Mouse (Mus musculus): ENCODE data around the gene Cep152. TPM values are rescaled to one million over a fixed set of nuclear protein-coding genes. Genes with fewer than 3 reads are reported as not detected.

Gene Cep152
- polyA plus RNA-seq, 1 experiment from 2014 or later: 7.2 TPM

- H3K4me2 ChIP-seq: no peak overlapping the region
- no peak overlapping the region for H3K27ac ChIP-seq
- no peak for ATAC-seq
- H3K36me3 ChIP-seq: no peaks in the 10 kb centered on the region
- H3K27me3 ChIP-seq (replicated peaks): no peaks in the 10 kb centered on the region
- H3K9ac ChIP-seq: no peak overlapping the region
- no peaks in the 10 kb centered on the region for H3K4me1 ChIP-seq
- no peak overlapping the region for H3K4me3 ChIP-seq
- 32% methylated on average over 1 of the region's 1 CpGs for WGBS (ENCODE audit: insufficient replicate concordance)
- no peaks in the 10 kb centered on the region for H3K9me3 ChIP-seq (replicated peaks)
Measured at GRCm38 (mm10) chr2:125543646-125544045, 81.3 kb downstream of the Cep152 start.

DNA sequence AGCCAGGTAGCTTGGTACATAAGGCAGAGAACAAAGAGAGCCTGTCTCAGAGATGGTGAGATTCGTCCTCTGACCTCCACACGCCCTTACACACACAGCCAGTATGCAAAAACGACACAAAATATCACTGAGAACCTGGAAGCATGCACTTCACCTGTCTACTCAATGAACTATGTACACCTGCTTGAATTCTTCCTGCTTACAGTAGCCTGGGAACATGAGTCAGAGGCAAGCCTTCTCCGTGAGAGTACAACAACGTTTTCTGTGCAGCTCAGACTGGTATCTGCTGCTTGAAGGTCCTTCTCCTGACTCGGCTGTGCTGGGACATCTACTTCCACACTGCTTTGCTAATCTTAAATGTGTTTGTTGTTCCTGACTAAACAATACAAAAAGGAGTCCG is 83.5 kb downstream of the Cep152 start:
- Histone ChIP-seq H3K9ac (no peak overlapping the region), H3K9me3 (replicated peaks) (no peaks in the 10 kb centered on the region), H3K4me2 (no peak overlapping the region), H3K27ac (no peak overlapping the region), H3K4me3 (no peak overlapping the region), H3K36me3 (no peaks in the 10 kb centered on the region), H3K4me1 (no peaks in the 10 kb centered on the region), H3K27me3 (replicated peaks) (no peaks in the 10 kb centered on the region)
- ATAC-seq: no peak
- WGBS (ENCODE audit: insufficient replicate concordance): 61% methylated on average over 7 of the region's 7 CpGs

DNA sequence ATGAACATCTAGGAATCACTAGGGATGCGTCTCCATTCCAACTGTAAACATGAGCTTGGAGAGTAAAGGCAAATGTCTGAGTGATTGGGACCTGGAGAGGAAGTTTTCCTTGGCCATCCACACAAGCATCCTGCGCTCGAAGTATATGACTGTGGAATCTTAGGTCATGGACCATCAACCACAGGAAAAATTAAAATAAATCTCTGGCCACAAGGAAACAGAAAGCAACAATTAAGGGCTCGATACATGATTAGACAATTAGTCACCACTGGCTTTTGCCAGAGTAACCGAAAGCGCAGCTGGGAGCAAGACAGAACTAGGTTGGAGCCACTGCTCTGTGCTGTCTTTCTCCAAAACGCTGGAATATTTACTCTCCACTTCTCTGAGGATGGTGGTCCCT is 84.3 kb downstream of the Cep152 start:
- Histone ChIP-seq H3K4me3 (no peak overlapping the region), H3K27me3 (replicated peaks) (no peaks in the 10 kb centered on the region), H3K36me3 (no peaks in the 10 kb centered on the region), H3K27ac (no peak overlapping the region), H3K4me2 (no peak overlapping the region), H3K9ac (no peak overlapping the region), H3K4me1 (no peaks in the 10 kb centered on the region), H3K9me3 (replicated peaks) (no peaks in the 10 kb centered on the region)
- ATAC-seq: no peak
- 68% methylated on average over 7 of the region's 7 CpGs for WGBS (ENCODE audit: insufficient replicate concordance)

DNA sequence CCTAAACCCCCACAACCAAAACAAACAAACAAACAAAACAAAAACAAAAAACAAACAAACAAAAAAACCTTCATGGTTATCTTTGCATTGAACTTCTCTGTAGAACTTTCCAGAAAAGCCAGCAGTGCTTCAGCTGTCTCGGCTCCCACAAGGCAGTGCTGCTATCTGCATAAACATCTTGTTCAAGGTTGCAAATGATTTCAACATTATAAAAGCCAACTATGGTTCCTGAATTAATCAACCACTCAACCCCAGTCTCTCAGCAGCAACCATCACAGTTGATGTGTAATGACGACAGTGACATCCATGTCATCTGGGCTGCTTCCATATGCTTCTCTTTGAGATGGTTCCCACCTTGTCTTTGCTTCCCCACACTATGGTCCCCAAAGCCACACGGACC is 85.3 kb downstream of the Cep152 start:
- WGBS (ENCODE audit: insufficient replicate concordance): 70% methylated on average over 3 of the region's 3 CpGs
- no peaks in the 10 kb centered on the region for H3K27me3 ChIP-seq (replicated peaks)
- H3K4me2 ChIP-seq: no peak overlapping the region
- no peaks in the 10 kb centered on the region for H3K9me3 ChIP-seq (replicated peaks)
- no peaks in the 10 kb centered on the region for H3K4me1 ChIP-seq
- H3K27ac ChIP-seq: no peak overlapping the region
- H3K36me3 ChIP-seq: no peaks in the 10 kb centered on the region
- H3K9ac ChIP-seq: no peak overlapping the region
- no peak overlapping the region for H3K4me3 ChIP-seq
- ATAC-seq: no peak

DNA sequence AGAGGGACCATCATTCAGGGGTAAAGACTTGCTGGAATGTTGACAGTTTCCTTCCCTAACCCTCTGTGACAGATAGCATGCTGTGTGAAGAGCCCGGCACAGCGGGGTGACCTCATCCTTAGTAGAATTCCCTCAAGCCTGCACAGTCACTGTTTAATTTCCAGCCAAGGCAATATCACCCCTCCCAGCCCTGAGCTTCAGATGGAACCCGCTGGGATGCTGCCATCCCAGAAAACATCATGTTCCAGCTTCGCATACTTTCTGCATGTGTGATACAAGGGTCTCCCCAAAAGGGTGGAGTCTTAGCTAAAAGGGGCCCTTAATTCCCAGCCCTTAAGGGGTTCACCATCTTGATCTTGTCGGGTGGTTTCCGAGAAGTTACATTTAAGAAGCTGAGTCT is 94.2 kb downstream of the Cep152 start:
- 40% methylated on average over 6 of the region's 6 CpGs for WGBS (ENCODE audit: insufficient replicate concordance)
- no peaks in the 10 kb centered on the region for H3K9me3 ChIP-seq (replicated peaks)
- no peak overlapping the region for H3K4me2 ChIP-seq
- no peaks in the 10 kb centered on the region for H3K4me1 ChIP-seq
- H3K9ac ChIP-seq: no peak overlapping the region
- H3K27ac ChIP-seq: no peak overlapping the region
- H3K27me3 ChIP-seq (replicated peaks): no peaks in the 10 kb centered on the region
- no peak for ATAC-seq
- H3K4me3 ChIP-seq: no peak overlapping the region
- H3K36me3 ChIP-seq: no peaks in the 10 kb centered on the region

- Histone ChIP-seq H3K4me1 (no peaks in the 10 kb centered on the region), H3K9me3 (replicated peaks) (no peaks in the 10 kb centered on the region), H3K27me3 (replicated peaks) (no peaks in the 10 kb centered on the region), H3K36me3 (no peaks in the 10 kb centered on the region), H3K27ac (no peak overlapping the region), H3K4me3 (no peak overlapping the region), H3K4me2 (no peak overlapping the region), H3K9ac (no peak overlapping the region)
- ATAC-seq: no peak
- WGBS (ENCODE audit: insufficient replicate concordance): 56% methylated on average over 5 of the region's 5 CpGs
Measured at GRCm38 (mm10) chr2:125526566-125526965, 98.3 kb downstream of the Cep152 start.

DNA sequence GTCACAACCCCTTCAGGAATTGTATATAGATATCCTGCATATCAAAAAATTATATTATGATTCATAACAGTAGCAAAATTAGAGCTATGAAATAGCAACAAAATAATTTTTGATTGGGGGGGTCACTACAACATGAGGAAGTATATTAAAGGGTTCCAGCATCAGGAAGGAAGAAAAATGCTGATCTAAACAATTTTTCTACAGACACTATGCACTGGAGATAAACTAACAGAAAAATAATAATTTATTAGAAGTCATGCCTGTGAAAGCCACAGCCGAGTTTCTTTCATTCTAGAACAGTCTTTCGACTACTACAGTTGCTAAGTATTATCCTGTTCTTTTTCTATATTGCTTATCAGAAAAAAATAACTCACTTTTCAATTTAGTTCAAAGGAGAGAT is 99.4 kb downstream of the Cep152 start:
- H3K9me3 ChIP-seq (replicated peaks): no peaks in the 10 kb centered on the region
- no peaks in the 10 kb centered on the region for H3K4me1 ChIP-seq
- no peak for ATAC-seq
- H3K4me2 ChIP-seq: no peak overlapping the region
- H3K27me3 ChIP-seq (replicated peaks): no peaks in the 10 kb centered on the region
- no peak overlapping the region for H3K4me3 ChIP-seq
- H3K9ac ChIP-seq: no peak overlapping the region
- H3K27ac ChIP-seq: no peak overlapping the region
- 64% methylated on average over 2 of the region's 2 CpGs for WGBS (ENCODE audit: insufficient replicate concordance)
- H3K36me3 ChIP-seq: no peaks in the 10 kb centered on the region

DNA sequence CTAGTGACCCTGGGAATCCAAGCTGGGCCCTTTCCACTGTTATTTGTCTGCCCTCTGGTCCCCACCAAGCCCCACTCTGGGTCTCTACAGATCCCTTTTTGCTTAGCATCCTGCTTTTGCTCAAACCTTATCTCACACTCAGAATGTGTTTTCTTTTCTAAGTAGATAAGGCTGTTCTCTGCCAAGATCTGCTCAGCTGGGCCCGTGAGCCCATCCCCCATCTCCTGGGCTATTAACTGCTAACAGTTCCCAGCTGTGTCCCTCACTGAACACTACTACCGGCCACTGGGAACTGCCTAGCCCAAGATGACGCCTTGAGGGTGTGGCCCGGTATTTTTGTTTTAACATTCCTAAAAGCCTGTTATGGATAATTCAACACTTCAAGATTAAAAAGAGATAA is 108.3 kb downstream of the Cep152 start:
- no peaks in the 10 kb centered on the region; the same call in 1 of the 2 replicates for H3K27me3 ChIP-seq (replicated peaks)
- H3K9me3 ChIP-seq (replicated peaks): 0 out of 2 replicates have a peak, but pooled peaks cover 3% of the 10 kb centered on the region
- 2% methylated on average over 4 of the region's 4 CpGs for WGBS (ENCODE audit: insufficient replicate concordance)
- H3K36me3 ChIP-seq: no peaks in the 10 kb centered on the region
- H3K4me2 ChIP-seq: peak overlapping the region; percentile 20; the same call in 1 of the 2 replicates
- H3K27ac ChIP-seq: no peak overlapping the region
- H3K4me3 ChIP-seq: no peak overlapping the region
- H3K9ac ChIP-seq: no peak overlapping the region
- peaks cover 16% of the 10 kb centered on the region for H3K4me1 ChIP-seq
- peak; percentile 81 for ATAC-seq

GRCm38 (mm10) chr2:125515291-125516057 is 109.4 kb downstream of the Cep152 start:
- H3K27me3 ChIP-seq (replicated peaks): peaks cover 6% of the 10 kb centered on the region; the same call in 1 of the 2 replicates
- H3K4me1 ChIP-seq: peaks cover 16% of the 10 kb centered on the region
- no peak overlapping the region for H3K4me3 ChIP-seq
- 0 out of 2 replicates have a peak, but pooled peaks cover 3% of the 10 kb centered on the region for H3K9me3 ChIP-seq (replicated peaks)
- H3K36me3 ChIP-seq: no peaks in the 10 kb centered on the region
- H3K9ac ChIP-seq: no peak overlapping the region
- H3K4me2 ChIP-seq: no peak overlapping the region
- H3K27ac ChIP-seq: no peak overlapping the region
- peak; percentile 72 for ATAC-seq
- WGBS (ENCODE audit: insufficient replicate concordance): 29% methylated on average over 12 of the region's 12 CpGs

DNA sequence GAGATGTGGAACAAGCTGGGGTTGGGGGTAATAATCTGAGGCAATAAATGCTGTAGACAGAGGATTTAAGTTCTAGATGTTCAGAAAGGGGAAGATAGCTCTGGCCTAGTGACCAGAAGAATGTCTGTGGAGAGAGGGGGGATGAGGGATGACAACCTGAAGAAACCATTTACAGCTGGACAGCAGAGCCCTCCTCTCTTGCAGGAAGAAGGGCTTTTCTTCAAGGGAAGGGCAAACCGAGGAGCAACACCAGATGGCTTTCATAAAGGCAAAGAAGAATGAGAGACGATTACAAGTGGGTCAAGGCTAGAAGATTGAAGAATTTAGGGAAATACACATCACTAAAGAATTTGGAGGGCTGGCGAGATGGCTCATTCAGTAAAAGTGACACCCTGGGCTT is 110.5 kb downstream of the Cep152 start:
- H3K4me3 ChIP-seq: no peak overlapping the region
- H3K9me3 ChIP-seq (replicated peaks): 0 out of 2 replicates have a peak, but pooled peaks cover 3% of the 10 kb centered on the region
- H3K27ac ChIP-seq: no peak overlapping the region
- peaks cover 16% of the 10 kb centered on the region for H3K4me1 ChIP-seq
- H3K36me3 ChIP-seq: no peaks in the 10 kb centered on the region
- 61% methylated on average over 3 of the region's 3 CpGs for WGBS (ENCODE audit: insufficient replicate concordance)
- ATAC-seq: no peak
- no peak overlapping the region for H3K9ac ChIP-seq
- H3K4me2 ChIP-seq: no peak overlapping the region
- H3K27me3 ChIP-seq (replicated peaks): peaks cover 6% of the 10 kb centered on the region; the same call in 1 of the 2 replicates
